Mouse (Mus musculus): ENCODE data around the gene Pcsk5.

Gene Pcsk5

DNA sequence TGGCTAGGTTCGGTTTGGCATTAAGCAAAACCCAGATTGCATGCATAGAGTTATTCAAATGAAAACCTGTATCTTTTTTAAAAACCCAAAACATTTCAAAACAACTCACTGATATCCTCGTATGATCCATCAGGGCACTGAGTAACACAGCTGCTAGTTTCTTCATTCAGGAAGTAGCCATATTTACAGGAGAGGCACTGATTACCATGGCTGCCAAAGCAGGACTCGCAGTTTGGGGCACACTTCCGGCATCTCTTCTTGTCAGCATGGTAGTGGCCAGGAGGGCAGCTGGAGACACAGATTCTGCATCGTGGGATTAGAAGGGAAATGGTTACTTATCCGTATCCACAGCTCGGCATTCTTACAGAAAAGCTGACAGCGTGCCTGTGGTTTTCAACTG, 265.1 kb downstream of the Pcsk5 start:
- no peak for DNase-seq (ENCODE audit: low spot score)

DNA sequence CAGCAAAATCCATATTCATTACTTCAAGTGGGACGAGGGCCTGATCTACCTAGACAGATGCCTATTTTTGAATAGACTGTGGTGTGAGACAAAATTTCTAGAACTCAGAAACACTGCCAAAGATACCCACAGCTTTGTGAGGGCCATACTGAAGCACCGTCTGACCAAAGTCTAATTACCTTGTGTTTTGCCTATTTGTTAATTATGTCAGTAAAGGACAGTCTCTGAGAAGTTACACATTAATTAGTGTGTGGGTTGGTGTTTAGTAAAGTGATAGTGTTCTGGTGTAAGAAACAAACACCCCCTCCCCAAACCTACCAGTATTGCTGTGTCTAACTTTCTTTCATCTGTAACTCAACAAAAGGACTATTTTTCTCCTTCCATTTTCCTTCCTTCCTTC, 266.5 kb downstream of the Pcsk5 start:
- DNase-seq (ENCODE audit: low spot score), result no peak

GRCm38 (mm10) chr19:17567264-17567663, 270.2 kb downstream of the Pcsk5 start:
- DNase-seq (ENCODE audit: low spot score), result no peak

DNA sequence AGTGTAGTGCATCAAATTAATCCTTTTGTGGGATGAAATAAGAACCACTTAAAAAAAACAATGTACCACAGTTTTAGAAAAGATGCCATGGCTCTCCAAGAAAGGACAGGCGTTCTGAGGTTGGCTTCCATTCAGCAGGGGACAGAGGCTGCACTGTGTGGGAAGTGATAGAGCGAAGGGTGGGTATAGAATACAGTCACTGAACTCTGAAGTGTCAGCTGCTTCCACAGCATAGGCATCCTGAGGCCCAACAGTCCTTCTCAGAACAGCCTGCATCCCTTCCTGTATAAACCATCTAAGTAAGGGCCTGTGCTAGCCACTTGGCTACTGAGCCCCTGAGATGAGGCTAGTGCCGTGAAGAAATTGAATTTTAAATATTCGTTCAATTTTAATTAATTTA, 271.3 kb downstream of the Pcsk5 start:
- no peak for DNase-seq (ENCODE audit: low spot score)

DNA sequence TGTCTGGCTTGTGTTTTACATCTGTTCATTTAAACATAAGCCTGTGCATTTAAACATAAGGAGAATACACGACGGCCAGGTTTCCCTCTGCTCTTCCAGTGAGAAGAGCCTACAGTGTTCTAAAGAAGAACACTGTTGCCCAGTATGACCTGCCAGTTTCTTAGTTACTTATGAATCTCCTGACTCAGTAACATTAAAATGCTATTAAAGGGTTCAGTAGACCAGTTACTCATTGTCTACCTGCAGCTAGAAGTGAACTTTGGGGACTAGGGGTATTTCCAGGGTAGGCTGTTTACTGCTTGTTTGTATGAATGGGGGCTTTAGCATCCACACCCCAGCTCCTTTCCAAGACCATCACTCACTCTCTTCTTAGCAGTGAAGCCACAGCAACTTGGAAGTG, 278.7 kb downstream of the Pcsk5 start:
- no peak for DNase-seq (ENCODE audit: low spot score)

DNA sequence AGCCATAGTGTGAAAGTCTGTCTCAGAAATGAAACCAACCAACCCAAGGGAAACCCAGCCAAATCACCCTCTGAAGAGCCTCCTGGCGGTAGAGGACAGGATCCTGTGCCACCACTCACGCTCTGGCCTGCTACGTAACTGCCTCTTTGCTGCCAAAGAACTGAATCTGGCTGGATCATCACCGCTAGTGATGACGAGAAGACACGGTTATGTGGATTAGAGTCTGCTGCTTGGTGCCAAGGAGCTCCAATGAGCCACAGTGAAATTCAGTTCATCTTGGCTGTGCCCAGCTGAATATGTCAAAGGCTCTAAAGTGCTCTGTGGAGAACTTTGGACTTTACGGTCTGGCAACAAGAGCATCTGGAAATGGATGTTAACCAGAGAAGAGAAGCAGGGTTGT, 282.3 kb downstream of the Pcsk5 start:
- DNase-seq (ENCODE audit: low spot score), result no peak

GRCm38 (mm10) chr19:17554571-17554970, 282.9 kb downstream of the Pcsk5 start:
- no peak for DNase-seq (ENCODE audit: low spot score)

- no peak for DNase-seq (ENCODE audit: low spot score)
Observed at GRCm38 (mm10) chr19:17553396-17554100, 283.9 kb downstream of the Pcsk5 start.

GRCm38 (mm10) chr19:17528746-17529532, 308.5 kb downstream of the Pcsk5 start:
- no peak for DNase-seq (ENCODE audit: low spot score)

DNA sequence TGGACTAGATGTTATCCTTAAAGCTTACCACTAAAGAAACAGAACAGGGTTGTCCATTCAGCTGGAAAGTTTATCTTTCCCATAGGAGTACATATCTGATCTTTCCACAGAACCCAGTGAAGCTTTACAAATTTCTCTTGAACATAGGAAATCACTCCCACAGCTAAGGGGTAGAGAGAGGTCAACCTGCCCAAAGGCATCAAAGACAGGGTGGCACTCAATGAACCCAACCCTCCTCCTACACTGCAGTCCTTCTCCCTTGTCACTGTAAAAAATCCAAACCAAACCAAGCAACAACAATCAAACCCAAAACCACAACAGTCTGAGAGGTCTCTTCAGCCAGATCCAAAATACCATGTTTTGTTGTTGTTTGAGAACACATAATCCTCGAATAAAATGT, 311.9 kb downstream of the Pcsk5 start:
- DNase-seq (ENCODE audit: low spot score), result no peak

DNA sequence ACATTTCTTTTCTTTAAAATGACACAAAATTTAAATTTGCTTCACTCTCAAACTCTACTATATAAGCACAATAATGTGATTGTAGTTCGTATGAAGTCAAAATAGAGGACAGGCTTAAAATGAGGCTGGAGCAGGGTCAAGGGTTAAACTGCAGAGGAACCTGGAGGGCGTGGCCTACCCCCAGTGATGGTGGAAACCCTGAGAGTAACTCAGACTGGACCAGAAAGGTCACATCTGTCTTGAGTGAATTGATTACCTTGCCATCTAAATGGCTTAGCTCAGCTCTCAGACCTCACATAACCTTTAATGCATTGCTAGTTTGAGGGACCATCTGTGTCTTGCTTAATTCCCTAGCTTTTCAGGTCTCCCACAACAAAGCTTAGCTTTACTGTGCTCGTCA, 323.0 kb downstream of the Pcsk5 start:
- no peak for DNase-seq (ENCODE audit: low spot score)

GRCm38 (mm10) chr19:17511283-17511682, 326.1 kb downstream of the Pcsk5 start:
- DNase-seq (ENCODE audit: low spot score), result no peak

DNA sequence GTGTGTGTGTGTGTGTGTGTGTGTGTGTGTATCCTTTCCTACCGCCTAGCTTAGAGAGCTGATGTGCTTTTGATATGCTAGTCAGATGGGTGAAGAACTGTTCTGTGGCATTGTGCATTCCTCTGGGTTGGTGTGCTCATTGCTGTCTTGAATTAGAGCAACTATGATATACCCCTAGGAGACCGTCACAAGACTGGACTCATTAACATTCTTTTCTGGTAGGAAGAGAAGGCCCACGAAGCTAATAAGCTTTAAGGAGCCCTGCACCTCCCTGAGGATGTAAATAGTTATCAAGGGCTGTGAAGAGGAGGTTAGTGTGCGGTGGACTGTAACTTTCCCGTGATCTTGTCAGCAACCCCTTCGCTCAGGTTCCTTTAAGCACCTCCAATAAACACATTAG, 333.2 kb downstream of the Pcsk5 start:
- no peak for DNase-seq (ENCODE audit: low spot score)

GRCm38 (mm10) chr19:17498586-17499235, 338.7 kb downstream of the Pcsk5 start:
- no peak for DNase-seq (ENCODE audit: low spot score)

GRCm38 (mm10) chr19:17496131-17496530, 341.3 kb downstream of the Pcsk5 start:
- DNase-seq (ENCODE audit: low spot score), result no peak

DNA sequence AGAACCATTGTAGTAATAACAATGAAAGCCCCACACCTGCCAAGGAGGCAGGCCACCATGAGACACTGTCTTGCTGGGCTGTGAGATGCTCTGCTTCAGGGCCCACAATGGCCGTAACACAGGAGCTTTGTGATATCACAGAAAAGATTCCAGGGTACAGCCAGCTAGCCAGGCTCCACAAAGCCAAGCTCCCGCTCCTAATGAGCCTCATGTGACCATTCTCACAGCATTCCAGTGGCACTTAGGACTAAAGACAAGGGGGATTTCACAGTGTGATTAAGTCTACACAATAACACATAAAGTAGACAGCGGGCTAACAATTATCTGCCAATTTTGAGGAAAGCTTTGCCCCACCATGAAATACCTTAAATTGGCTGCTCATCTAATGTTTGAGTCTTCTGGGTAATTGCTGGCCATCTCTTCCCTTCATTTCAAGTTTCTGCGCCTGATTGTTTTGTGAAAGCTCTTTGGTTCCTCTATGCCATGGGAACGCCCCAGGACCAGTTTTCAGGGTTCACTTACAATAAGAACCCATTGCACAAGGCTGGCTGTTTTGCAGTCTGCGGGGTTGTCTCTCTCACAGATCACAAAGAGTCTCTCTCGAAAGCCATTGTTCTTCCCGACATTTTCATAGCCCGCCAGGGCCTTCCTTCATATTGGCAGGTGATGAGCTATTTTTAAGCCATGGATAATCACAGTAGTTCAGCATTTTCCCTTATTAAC, 345.4 kb downstream of the Pcsk5 start:
- DNase-seq (ENCODE audit: low spot score), result no peak

DNA sequence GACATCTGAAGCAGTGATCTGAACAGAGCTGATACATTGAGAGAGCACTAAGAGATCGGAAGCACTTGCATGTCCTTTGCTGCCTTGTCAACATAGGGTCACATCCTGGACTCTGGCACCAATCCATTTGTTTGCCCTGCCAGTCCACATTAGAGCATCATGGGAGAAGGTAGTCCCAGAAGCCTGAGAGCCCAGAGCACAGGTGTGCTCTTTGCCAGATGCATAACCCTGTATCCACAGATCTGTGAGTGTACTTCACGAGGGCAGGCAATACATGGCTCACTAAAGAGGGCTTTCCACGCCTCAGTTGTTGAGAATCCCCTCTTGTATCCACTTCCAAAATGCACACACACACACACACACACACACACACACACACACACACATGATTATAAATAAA, 346.1 kb downstream of the Pcsk5 start:
- DNase-seq (ENCODE audit: low spot score), result no peak

DNA sequence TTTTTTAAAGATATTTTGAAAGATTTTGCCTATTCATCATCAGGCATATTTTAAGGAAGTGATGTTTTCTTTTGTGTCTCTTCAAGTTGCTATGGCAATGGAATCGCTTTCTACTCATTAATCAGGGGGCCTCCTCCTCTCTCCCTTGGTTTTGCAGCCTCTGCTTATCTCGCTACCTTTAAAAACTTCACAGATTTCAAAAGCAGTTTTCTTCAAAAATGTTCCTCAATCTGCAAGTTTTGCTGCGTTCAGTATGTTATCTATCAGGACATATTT, 347.6 kb downstream of the Pcsk5 start:
- no peak for DNase-seq (ENCODE audit: low spot score)

- DNase-seq (ENCODE audit: low spot score), result no peak
Observed at GRCm38 (mm10) chr19:17489041-17489865, 348.2 kb downstream of the Pcsk5 start.

- no peak for DNase-seq (ENCODE audit: low spot score)
Observed at GRCm38 (mm10) chr19:17482126-17482790, 355.2 kb downstream of the Pcsk5 start.

- DNase-seq (ENCODE audit: low spot score), result no peak
Observed at GRCm38 (mm10) chr19:17479471-17479870, 358.0 kb downstream of the Pcsk5 start.

Measured in c-Kit-positive CD71-positive TER-119-positive erythroid progenitor cells, embryonic 14.5 days (primary cell).